Mouse (Mus musculus): ENCODE data around the gene Myt1l. TPM values are rescaled to one million over a fixed set of nuclear protein-coding genes. Genes with fewer than 3 reads are reported as not detected.

The Myt1l gene
- polyA plus RNA-seq, 1 experiment, result 86.4 TPM

DNA sequence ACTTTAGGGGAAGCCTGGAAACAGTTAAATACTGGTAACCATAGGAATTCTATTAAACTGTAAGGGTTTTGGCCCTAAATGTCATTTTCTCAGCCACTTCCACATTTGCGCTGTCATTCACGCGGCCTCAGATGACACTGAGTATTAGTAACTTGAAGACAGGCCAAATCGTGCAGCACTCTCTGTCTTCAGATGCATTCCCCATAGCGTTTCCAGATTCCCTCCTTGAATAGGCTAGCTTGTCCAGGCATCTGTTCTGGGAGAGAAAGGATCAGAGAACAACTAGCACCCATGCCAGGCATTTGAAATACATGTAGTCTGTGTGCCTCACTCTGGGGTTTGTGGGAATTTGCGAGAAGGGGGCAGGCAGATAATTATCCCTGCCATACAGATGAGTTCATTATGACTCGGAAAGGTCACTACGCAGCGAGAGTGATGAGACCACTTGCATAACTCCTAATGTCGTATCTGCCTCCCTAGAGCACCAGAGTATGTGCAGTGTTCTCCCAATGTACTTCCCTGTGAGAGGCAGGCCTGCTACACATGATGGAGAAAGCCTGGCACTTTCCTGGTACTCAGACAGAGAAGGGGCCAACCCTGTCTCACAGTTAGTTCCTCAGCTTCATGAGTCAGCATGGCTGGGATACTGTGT, 295.7 kb downstream of the Myt1l start:
- TF ChIP-seq CTCF (IDR thresholded peaks at IDR 0.05; ENCODE audit: borderline replicate concordance, extremely low read depth, insufficient read depth, insufficient read length), result no peak
- no peak for TF ChIP-seq POLR2A (IDR thresholded peaks at IDR 0.05; ENCODE audit: borderline replicate concordance, extremely low read depth, insufficient read depth, insufficient read length, poor library complexity, severe bottlenecking)
- peak; percentile 70 for DNase-seq (ENCODE audit: low read depth)

- DNase-seq (ENCODE audit: low read depth), result no peak
- no peak for TF ChIP-seq CTCF (IDR thresholded peaks at IDR 0.05; ENCODE audit: borderline replicate concordance, extremely low read depth, insufficient read depth, insufficient read length)
- TF ChIP-seq POLR2A (IDR thresholded peaks at IDR 0.05; ENCODE audit: borderline replicate concordance, extremely low read depth, insufficient read depth, insufficient read length, poor library complexity, severe bottlenecking), result no peak
These were observed 302.4 kb downstream of the Myt1l start for GRCm38 (mm10) chr12:29830571-29830970.

DNA sequence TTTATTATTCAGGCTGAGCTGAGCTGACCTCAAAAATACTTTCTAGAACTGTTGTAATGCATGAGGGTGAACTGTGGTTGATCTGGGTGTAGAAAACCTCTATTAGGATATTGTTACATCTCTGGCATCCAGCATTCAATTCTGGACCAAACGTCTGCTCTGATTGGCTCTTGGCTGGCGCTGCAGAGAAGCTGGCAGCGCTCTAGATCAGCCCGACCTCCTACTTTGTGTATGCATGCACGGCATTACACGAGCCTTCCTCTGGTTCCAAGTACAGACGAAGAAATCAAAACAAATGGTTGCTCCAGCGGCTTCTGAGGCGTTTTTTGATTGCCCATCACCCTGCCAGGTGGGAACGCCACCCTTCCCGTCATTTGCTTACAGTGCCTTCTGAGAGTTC, 303.2 kb downstream of the Myt1l start:
- peak; percentile 70 for DNase-seq (ENCODE audit: low read depth)

GRCm38 (mm10) chr12:29837301-29837791, 309.2 kb downstream of the Myt1l start:
- TF ChIP-seq CTCF (IDR thresholded peaks at IDR 0.05; ENCODE audit: borderline replicate concordance, extremely low read depth, insufficient read depth, insufficient read length) (peak; percentile 66; the same call in 1 of the 2 replicates), POLR2A (IDR thresholded peaks at IDR 0.05; ENCODE audit: borderline replicate concordance, extremely low read depth, insufficient read depth, insufficient read length, poor library complexity, severe bottlenecking) (no peak)
- peak; percentile 90 for DNase-seq (ENCODE audit: low read depth)

More for the DNA sequence above, 303.2 kb downstream of the Myt1l start:
- no peak for TF ChIP-seq CTCF (IDR thresholded peaks at IDR 0.05; ENCODE audit: borderline replicate concordance, extremely low read depth, insufficient read depth, insufficient read length)
- TF ChIP-seq POLR2A (IDR thresholded peaks at IDR 0.05; ENCODE audit: borderline replicate concordance, extremely low read depth, insufficient read depth, insufficient read length, poor library complexity, severe bottlenecking), result no peak

DNA sequence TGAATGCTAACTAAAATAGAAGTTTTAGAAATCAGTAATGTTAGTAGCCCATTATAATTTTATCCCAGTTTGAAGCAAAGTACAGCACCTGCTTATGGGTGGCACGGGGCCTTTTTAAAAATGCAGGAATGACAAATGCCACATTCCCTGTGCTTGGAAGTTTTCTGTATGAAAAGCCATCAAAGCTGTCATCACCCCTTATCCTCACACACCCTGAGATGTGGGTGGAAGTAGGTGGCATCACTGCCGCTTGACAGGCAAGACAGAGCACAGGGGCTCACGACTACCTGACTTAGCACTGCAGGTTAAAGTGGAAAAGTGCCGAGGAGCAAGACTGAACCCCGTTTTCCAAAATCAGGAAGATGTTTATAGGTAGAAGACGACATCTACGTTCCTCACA, 310.2 kb downstream of the Myt1l start:
- no peak for TF ChIP-seq POLR2A (IDR thresholded peaks at IDR 0.05; ENCODE audit: borderline replicate concordance, extremely low read depth, insufficient read depth, insufficient read length, poor library complexity, severe bottlenecking)
- no peak for TF ChIP-seq CTCF (IDR thresholded peaks at IDR 0.05; ENCODE audit: borderline replicate concordance, extremely low read depth, insufficient read depth, insufficient read length)
- no peak for DNase-seq (ENCODE audit: low read depth)

GRCm38 (mm10) chr12:29849936-29850335, 321.8 kb downstream of the Myt1l start:
- TF ChIP-seq CTCF (IDR thresholded peaks at IDR 0.05; ENCODE audit: borderline replicate concordance, extremely low read depth, insufficient read depth, insufficient read length) (no peak), POLR2A (IDR thresholded peaks at IDR 0.05; ENCODE audit: borderline replicate concordance, extremely low read depth, insufficient read depth, insufficient read length, poor library complexity, severe bottlenecking) (no peak)
- no peak for DNase-seq (ENCODE audit: low read depth)

DNA sequence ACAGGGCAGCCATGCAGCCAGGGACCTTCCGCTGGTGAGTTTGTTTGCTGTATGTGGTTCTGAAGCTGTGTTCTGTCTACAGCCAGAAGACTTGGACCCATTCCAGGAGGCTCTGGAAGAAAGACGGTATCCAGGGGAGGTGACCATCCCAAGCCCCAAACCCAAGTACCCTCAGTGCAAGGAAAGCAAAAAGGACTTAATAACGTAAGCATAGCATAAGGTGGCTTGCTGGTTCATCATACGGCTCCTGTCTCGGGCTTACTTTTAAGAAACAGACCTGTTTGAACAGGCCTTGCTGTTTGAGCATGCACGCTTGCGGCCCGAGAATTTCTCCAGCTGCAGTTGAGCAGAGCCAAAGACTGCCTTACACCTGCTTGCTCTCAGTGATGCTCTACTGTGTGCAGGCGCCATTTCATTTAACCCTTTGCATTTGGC, 326.0 kb downstream of the Myt1l start:
- DNase-seq (ENCODE audit: low read depth), result peak; percentile 65
- TF ChIP-seq POLR2A (IDR thresholded peaks at IDR 0.05; ENCODE audit: borderline replicate concordance, extremely low read depth, insufficient read depth, insufficient read length, poor library complexity, severe bottlenecking) (no peak), CTCF (IDR thresholded peaks at IDR 0.05; ENCODE audit: borderline replicate concordance, extremely low read depth, insufficient read depth, insufficient read length) (no peak)

- DNase-seq (ENCODE audit: low read depth), result peak; percentile 83
- TF ChIP-seq POLR2A (IDR thresholded peaks at IDR 0.05; ENCODE audit: borderline replicate concordance, extremely low read depth, insufficient read depth, insufficient read length, poor library complexity, severe bottlenecking) (no peak), CTCF (IDR thresholded peaks at IDR 0.05; ENCODE audit: borderline replicate concordance, extremely low read depth, insufficient read depth, insufficient read length) (peak; percentile 70; the same call in 1 of the 2 replicates)
These were observed 326.8 kb downstream of the Myt1l start for GRCm38 (mm10) chr12:29855007-29855406.

DNA sequence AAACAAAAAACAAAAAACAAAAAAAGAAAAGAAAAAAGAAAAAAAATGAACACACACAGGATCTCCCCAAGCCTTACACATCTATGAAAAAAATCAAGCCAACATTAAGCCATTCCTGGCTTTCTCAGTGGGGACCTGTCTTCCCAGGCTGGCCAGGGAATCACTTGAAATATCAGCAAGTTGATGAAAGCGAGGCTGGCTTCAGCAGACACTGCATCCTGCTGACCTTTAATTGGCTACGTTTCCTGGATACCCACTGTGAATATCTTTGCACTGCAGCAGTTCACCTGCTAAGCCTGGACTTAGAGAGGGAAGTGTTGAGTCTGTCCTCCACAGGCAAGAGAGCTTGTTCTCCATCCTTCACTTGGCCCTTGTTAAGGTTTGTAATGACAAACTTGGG, 332.8 kb downstream of the Myt1l start:
- peak; percentile 51 for DNase-seq (ENCODE audit: low read depth)
- no peak for TF ChIP-seq CTCF (IDR thresholded peaks at IDR 0.05; ENCODE audit: borderline replicate concordance, extremely low read depth, insufficient read depth, insufficient read length)

DNA sequence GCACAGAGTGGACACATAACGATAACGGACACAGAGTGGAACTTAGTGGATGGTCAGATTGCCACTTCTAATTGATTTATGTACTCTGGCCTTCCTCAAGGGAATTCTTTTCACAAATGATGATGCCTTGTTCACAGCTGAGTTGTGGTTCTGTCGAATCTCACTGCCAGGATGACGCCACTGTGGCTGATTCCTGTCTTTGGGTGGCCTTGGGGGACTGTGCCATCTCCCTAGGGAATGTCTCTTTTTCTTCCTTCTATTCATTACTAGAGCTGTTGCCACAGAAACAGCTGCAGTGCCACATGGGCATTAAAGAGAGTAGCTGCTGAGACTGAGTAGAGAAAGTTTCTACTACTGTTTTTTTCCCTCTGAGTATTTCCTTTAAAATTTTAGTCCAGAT, 340.1 kb downstream of the Myt1l start:
- DNase-seq (ENCODE audit: low read depth), result peak; percentile 55
- TF ChIP-seq CTCF (IDR thresholded peaks at IDR 0.05; ENCODE audit: borderline replicate concordance, extremely low read depth, insufficient read depth, insufficient read length), result no peak
- no peak for TF ChIP-seq POLR2A (IDR thresholded peaks at IDR 0.05; ENCODE audit: borderline replicate concordance, extremely low read depth, insufficient read depth, insufficient read length, poor library complexity, severe bottlenecking)

- DNase-seq (ENCODE audit: low read depth), result no peak
- TF ChIP-seq POLR2A (IDR thresholded peaks at IDR 0.05; ENCODE audit: borderline replicate concordance, extremely low read depth, insufficient read depth, insufficient read length, poor library complexity, severe bottlenecking), result no peak
- no peak for TF ChIP-seq CTCF (IDR thresholded peaks at IDR 0.05; ENCODE audit: borderline replicate concordance, extremely low read depth, insufficient read depth, insufficient read length)
These were observed 340.6 kb downstream of the Myt1l start for GRCm38 (mm10) chr12:29868781-29869180.

DNA sequence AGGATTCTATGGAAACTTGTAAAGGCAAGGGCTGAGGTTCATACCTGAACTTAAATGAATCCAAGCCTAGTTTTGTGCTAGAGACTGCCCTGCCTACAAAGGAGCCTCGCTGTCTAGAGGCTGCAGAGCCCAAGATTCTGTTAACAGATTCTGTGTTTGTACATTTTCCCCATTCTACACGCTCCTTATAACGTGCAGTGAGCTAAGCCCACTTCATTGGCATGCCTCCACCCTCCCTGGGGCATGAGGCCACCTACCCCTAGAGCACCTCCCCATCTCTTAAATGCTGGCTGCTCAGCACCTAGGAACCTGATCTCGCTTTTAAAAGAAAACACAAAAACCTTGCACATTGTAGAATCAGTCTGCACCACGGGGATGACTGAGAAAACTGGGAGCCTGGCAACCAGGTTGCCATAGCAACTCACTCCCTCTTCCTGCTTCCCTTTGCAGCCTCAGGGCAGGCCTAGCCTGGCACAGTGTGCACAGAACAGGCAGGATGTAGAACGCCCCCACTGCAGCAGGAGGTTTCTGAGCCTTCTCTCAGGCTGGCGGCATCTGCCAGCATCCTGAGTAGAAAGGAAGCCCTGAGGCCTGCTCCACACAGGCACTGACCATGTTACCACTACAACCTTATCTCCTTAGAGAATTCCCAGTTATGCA, 344.1 kb downstream of the Myt1l start:
- peak; percentile 23; the same call in 1 of the 2 replicates for TF ChIP-seq POLR2A (IDR thresholded peaks at IDR 0.05; ENCODE audit: borderline replicate concordance, extremely low read depth, insufficient read depth, insufficient read length, poor library complexity, severe bottlenecking)
- TF ChIP-seq CTCF (IDR thresholded peaks at IDR 0.05; ENCODE audit: borderline replicate concordance, extremely low read depth, insufficient read depth, insufficient read length), result no peak
- DNase-seq (ENCODE audit: low read depth), result peak; percentile 99

Data from brain, embryonic 14.5 days (tissue).